8 mouse cellular contexts compared by ENCODE assay signal in genomic region chr4:94603031-94603629, GRCm38 (mm10). TPM values are rescaled to one million over a fixed set of nuclear protein-coding genes. Genes with fewer than 3 reads are reported as not detected.
DNase-seq lines count a peak whose midpoint lies in the region; ATAC-seq lines count a peak whose summit lies in the region.

TSS of gene Plaa (minus strand) at chr4:94603244.

- H3K36me3 ChIP-seq in hindbrain, embryonic 12.5 days, result no peaks in the 10 kb centered on the region

- peak within 1 kb of the TSS; percentile 95 for H3K9ac ChIP-seq in hindbrain, embryonic 12.5 days

- peak; percentile 97 for DNase-seq in Muller cell, postnatal 12 days (ENCODE audit: inconsistent ontology term)
- peak; percentile 90 for DNase-seq in cerebellum, adult 9-11 months
- peak; percentile 90 to 94 for DNase-seq in frontal cortex, postnatal 10 days (ENCODE audit: low spot score in 2 of 2)
- DNase-seq in layer of hippocampus, postnatal 14 days (ENCODE audit: low spot score in 2 of 2), result peak; percentile 94 to 96
- peak; percentile 90 for DNase-seq in lung, postnatal 14 days
- DNase-seq in retina, adult 2 months (ENCODE audit: low read depth, low spot score), result peak; percentile 76
- DNase-seq in thymus, postnatal 36 days, result peak; percentile 89 to 91

- H3K27me3 ChIP-seq in hindbrain, embryonic 12.5 days, result no peaks in the 10 kb centered on the region

- WGBS in hindbrain, embryonic 12.5 days, result under 1% methylated on average over 56 of the region's 61 CpGs

- H3K27ac ChIP-seq in hindbrain, embryonic 12.5 days, result peak within 1 kb of the TSS; percentile 94

- H3K4me2 ChIP-seq in hindbrain, embryonic 12.5 days (replicated peaks), result peak within 1 kb of the TSS; percentile 83

- peaks cover 21% of the 10 kb centered on the region for H3K4me1 ChIP-seq in hindbrain, embryonic 12.5 days

- no peaks in the 10 kb centered on the region for H3K9me3 ChIP-seq in hindbrain, embryonic 12.5 days (replicated peaks)

- ATAC-seq in hindbrain, embryonic 12.5 days (ENCODE audit: low FRiP score), result peak; percentile 100

- H3K4me3 ChIP-seq in hindbrain, embryonic 12.5 days, result peak within 1 kb of the TSS; percentile 94

RNA-seq across cellular contexts. Expression of gene Plaa, which starts in this region (rescaled TPM):
- 90.2 and 95.2 TPM in 2 replicates for polyA plus RNA-seq in hindbrain, embryonic 12.5 days (2016; fragmentation: Nextera tagmentation; extraction: Ambion mirVana)
- 10 to 100 TPM; 56.5 to 60.9 TPM for total RNA-seq in layer of hippocampus, postnatal 14 days (2021)

Comparison
In these comparisons a context has a peak if more than half of its experiments do, and no peak if none do; other contexts are left out.
1. Peak in every context shown above with its lines: DNase-seq, ATAC-seq, H3K4me3 ChIP-seq and H3K27ac ChIP-seq.